Mouse (Mus musculus) thymus, adult 2 months (tissue): ENCODE results near the gene Hcrt.

ENCODE experiments used
- CTCF ChIP-seq: fragments of 200-500 bp; IDR thresholded peaks from 2 replicates; pipeline ENCODE4 v1.5.1; 2012; ENCODE audit warnings: mild to moderate bottlenecking, control low read depth, low read length, moderate library complexity, borderline replicate concordance; ENCODE audit not compliant: control insufficient read depth, poor library complexity, insufficient read depth; ENCODE audit errors: extremely low read depth
- POLR2A ChIP-seq: fragments of 200-500 bp; IDR thresholded peaks from 2 replicates; pipeline ENCODE4 v1.6.1; 2012; ENCODE audit warnings: mild to moderate bottlenecking, low read length, control low read depth, moderate library complexity; ENCODE audit not compliant: control insufficient read depth, poor library complexity, insufficient read depth; ENCODE audit errors: extremely low read depth

- TF ChIP-seq CTCF (no peak), POLR2A (no peak)
Measured at GRCm38 (mm10) chr11:100757566-100757965, 5.2 kb downstream of the Hcrt start.
